Mouse (Mus musculus) frontal cortex, postnatal 25 days (tissue): ENCODE data around the gene Syne1.

Experiments used
- DNase-seq, 2 experiments: peaks; one replicate each; pipeline ENCODE4 v3.0.0; 2022; ENCODE audit warnings: low spot score in 2 of 2

Gene Syne1

GRCm38 (mm10) chr10:5437766-5438165, 113.5 kb downstream of the Syne1 start:
- DNase-seq: no peak

DNA sequence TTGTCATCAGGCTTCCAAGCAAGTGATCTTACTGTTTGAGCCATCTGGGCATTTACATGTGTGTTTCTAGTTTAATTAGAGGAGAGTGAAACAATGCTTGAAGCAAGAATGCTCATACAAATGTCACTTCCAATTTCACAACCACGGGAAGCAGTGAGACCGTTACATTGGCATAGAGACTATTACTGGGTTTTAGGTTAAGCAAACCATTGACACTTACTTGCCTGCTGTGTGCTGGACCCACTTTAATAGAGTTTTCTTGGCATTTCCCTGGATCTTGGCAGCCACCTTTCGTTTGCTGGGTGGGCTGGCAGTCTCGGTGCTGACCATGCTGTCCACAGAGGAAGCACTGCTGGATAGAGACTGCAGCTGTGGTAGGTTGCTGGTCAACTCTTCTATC, 127.3 kb downstream of the Syne1 start:
- no peak for DNase-seq

DNA sequence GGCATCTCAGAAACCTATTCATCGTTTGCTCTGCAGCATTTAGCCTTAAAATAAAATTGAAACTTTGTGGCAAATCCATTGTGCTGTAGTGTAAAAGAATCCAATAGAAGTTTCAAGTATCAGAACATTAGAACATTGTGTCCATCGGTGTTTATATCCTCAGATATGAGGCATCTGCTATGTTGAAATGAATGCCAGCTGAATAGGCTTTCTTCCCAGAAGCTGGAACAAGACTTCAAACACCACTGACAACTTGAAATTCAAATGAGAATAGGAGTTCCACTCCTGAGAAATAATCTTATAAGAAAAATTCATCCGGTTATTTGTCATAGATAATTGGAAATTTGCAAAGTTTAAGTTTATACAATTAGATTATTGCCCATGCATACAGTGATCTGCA, 135.6 kb downstream of the Syne1 start:
- no peak for DNase-seq

- DNase-seq: no peak
Measured at GRCm38 (mm10) chr10:5384131-5384776, 167.0 kb downstream of the Syne1 start.

DNA sequence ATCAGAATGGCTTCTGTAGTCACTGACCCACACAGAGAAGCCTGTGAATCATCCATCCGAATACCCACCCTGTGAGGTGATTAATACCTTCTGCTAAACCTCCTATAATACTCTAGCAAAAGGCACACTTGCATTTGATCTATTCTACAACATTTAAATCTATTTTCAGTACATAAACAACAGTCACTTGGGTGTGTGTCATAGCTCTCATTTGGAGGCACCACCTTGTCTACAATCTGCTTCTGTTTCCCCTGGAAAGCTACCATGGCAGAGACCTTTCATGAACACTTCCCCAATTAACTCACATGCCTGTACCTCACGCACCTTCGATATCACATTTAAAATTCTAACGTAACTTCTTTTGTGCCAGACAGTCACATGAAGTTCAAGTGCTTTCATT, 169.7 kb downstream of the Syne1 start:
- DNase-seq: no peak

GRCm38 (mm10) chr10:5378969-5379368, 172.3 kb downstream of the Syne1 start:
- peak in 1 of 2 experiments; percentile 29 for DNase-seq

DNA sequence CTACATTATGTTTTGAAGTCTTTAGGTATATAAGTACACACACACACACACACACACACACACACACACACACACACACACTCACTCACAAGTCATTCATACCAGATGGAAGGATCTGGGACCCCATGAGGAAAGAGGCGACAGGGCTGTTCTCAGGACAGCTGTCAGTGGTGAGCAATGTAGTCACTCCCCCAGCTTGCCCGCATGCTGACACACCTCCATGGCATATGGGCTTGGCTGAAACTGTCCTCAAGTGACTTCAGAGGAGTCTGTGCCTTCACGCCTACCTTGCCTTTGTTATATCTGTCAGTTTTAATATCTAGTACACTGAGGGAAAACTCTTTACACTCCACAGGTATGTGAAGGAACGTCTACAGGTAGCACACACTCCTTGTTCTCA, 181.7 kb downstream of the Syne1 start:
- DNase-seq: no peak

- DNase-seq: no peak
Measured at GRCm38 (mm10) chr10:5368266-5368665, 183.0 kb downstream of the Syne1 start.

- DNase-seq: peak in 1 of 2 experiments; percentile 31
Measured at GRCm38 (mm10) chr10:5367465-5368011, 183.7 kb downstream of the Syne1 start.

- no peak for DNase-seq
Measured at GRCm38 (mm10) chr10:5360560-5360959, 190.7 kb downstream of the Syne1 start.

DNA sequence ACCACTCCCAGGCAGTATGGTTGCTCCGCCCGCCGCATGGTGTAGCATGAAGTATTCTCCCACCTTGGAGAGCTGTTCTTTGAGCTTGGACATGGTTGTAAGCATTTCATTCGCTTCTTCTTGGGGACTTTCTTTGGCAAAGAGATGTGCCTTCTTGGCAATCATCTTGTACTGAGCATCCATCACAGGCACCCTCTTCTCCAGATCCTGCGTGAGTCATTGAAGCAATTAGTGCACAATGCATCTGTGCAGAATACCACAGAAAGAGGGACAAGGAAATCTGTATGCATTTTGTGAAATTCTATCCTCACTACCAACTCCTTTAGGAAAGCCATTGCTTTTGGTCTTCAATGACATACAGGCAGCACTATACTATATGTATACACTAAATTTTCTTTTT, 194.7 kb downstream of the Syne1 start:
- DNase-seq: no peak

- no peak for DNase-seq
Measured at GRCm38 (mm10) chr10:5353390-5353789, 197.9 kb downstream of the Syne1 start.

DNA sequence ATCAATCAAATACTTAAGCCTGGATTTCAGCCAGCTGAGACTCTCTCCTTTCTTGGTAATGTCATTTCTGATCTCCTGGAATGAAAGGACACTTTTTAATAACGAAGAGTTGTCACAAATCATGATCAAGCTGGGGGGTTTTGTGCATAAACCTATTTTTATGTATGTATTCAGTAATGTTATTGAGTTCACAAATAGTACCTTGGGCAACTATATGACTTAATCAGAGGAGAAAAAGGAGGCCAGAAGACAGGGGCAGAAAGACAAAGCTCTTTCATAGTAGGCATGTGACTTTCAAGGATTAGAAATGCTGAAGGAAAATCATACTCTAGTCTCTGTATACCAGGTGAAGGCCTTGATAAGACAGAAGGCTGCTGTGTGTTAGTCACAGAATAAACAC, 204.4 kb downstream of the Syne1 start:
- DNase-seq: no peak

DNA sequence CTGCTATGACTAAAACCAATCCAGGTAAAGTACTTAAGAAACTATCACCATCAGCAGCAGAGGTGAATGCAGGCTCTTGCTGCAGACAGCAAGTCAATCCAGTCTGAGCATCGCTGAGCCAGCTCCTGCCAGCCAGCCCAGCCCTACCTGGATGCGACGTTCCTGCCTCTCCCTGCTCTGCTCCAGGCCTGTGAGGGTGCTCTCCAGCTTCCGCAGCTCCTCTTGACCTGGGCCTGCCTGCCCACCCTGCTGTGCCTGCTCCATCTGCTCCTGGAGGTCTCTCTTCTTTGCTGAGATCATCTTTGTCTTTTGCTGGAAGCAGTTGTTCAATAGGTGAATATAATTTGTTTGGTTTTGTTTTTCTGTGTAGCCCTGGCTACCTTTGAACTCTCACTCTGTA, 208.1 kb downstream of the Syne1 start:
- DNase-seq: no peak

- DNase-seq: no peak
Measured at GRCm38 (mm10) chr10:5336394-5336793, 214.9 kb downstream of the Syne1 start.

DNA sequence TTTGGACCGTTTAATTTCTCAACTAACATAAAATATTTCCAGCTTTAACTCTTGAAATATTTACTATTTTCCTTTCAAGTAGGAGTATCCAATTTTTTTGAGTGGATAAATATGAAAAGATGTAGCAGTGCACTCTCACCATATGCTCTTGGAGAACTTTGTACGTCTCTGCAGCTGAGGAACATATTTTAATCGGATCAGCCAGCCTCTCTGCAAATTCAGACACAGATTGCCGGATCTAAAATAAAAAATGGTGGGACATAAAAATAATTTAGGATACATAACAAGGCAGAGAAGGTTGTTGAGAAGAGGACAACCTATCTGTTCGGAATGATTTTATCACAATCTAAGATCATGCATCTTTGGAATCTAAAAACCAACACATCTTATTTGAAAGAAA, 218.5 kb downstream of the Syne1 start:
- no peak for DNase-seq

GRCm38 (mm10) chr10:5326716-5327115, 224.6 kb downstream of the Syne1 start:
- no peak for DNase-seq

GRCm38 (mm10) chr10:5323741-5324395, 227.4 kb downstream of the Syne1 start:
- DNase-seq: no peak

DNA sequence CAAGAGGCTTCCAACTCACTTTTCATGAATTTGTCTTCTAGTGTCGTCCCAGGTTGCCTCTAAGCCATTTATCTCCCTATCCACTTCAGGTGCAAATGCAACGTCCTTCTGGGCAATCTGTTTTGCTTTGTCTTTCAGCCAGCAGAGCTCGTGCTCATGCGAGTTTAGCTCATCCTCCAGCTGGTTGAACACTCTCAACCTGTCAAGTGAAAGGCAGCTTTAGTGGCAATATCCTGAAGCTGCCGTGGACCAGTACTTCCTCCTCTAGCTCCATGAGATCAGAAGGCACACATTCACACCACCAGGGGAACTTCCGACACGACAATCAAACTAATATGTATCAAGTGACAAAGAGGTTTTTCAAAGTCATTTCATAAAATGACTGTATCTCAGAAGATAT, 228.7 kb downstream of the Syne1 start:
- no peak for DNase-seq

DNA sequence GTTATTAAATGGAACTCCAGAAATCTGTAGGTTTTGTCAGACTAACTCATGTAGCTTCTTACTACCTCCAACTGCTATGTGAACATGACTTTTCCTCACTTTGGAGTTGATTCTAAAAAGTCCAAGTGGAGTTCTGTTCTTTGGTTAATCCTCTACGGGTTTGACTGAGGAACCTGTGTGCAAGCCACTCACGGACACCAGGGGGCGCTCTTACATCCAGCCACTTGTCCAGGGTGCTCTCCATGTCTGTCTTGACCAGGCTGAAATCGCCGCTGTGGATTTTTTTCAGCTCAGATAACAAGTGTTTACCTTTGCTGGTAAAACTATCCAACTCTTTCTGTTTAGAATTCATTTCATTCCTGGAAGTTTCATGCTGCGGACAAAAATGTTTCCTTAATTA, 233.7 kb downstream of the Syne1 start:
- peak; percentile 61 to 67 for DNase-seq

DNA sequence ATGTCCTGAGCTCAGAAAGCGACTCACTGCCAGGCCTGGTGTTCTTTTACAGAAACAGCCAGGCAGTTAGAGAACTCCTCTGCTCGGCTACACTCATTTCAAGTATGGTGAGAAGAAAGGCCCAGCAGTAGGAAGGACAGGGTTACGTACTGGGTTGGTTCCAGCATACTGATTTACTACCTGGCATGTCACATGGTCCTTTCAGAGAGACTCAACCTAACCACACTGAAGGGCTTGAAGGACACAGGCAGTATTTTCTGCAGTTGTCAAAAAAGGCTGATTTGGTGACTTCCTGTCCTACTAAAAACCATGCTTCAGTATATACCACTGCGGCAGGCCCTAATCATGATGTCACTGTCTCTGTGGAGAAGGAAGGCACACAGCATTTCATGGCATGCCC, 238.8 kb downstream of the Syne1 start:
- no peak for DNase-seq

- DNase-seq: no peak
Measured at GRCm38 (mm10) chr10:5309961-5310713, 241.1 kb downstream of the Syne1 start.

DNA sequence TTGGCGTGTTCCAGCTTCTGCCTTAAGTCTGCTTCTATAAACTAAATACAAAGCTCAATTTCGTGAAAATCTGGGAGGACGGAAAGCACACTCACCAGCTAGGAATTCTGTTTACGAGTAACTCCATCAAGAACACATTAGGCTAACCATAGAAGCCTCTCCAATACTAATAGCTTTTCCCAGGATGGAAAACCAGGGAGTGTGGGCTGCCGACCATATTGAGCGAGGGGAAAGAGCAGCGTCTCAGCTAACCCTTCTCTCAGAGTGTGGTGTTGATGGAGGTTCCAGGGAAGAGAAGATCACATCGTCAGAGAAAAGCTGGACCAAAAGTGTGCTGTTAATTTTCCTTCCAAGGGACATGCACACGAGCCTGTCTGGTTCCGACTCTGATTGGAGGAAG, 241.9 kb downstream of the Syne1 start:
- DNase-seq: no peak
